Mouse (Mus musculus) E14TG2a.4 (cell line): ENCODE measurements around the gene Cox10.
A peak's percentile ranks its signal among the peaks of the same experiment; 100 is the strongest.

Experiments
- H3K27me3 ChIP-seq: 2 replicates; pipeline ENCODE4 v1.6.1; 2014; ENCODE audit warnings: low read length, control low read depth; ENCODE audit not compliant: insufficient read depth
- H3K36me3 ChIP-seq: 2 replicates; pipeline ENCODE4 v1.6.1; 2014; ENCODE audit warnings: low read length, control low read depth; ENCODE audit not compliant: insufficient read depth
- H3K4me1 ChIP-seq: replicated peaks from 2 replicates; pipeline ENCODE4 v1.6.1; 2014; ENCODE audit warnings: low read depth, low read length, control low read depth
- H3K4me3 ChIP-seq: replicated peaks from 2 replicates; pipeline ENCODE4 v1.5.1; 2014; ENCODE audit warnings: mild to moderate bottlenecking, low read length
- H3K9me3 ChIP-seq: 2 replicates; pipeline ENCODE4 v1.6.1; 2014; ENCODE audit warnings: low read length, control low read depth
- CTCF ChIP-seq: conservative IDR thresholded peaks from 2 replicates; pipeline ENCODE4 v1.5.1; 2014; ENCODE audit warnings: low read length
- NANOG ChIP-seq: IDR thresholded peaks from 2 replicates; pipeline ENCODE4 v1.6.1; 2014; ENCODE audit warnings: borderline replicate concordance, low read length, mixed read lengths
- POU5F1 ChIP-seq: IDR thresholded peaks from 2 replicates; pipeline ENCODE4 v1.6.1; 2014; ENCODE audit warnings: low read length, borderline replicate concordance

Cox10 gene

DNA sequence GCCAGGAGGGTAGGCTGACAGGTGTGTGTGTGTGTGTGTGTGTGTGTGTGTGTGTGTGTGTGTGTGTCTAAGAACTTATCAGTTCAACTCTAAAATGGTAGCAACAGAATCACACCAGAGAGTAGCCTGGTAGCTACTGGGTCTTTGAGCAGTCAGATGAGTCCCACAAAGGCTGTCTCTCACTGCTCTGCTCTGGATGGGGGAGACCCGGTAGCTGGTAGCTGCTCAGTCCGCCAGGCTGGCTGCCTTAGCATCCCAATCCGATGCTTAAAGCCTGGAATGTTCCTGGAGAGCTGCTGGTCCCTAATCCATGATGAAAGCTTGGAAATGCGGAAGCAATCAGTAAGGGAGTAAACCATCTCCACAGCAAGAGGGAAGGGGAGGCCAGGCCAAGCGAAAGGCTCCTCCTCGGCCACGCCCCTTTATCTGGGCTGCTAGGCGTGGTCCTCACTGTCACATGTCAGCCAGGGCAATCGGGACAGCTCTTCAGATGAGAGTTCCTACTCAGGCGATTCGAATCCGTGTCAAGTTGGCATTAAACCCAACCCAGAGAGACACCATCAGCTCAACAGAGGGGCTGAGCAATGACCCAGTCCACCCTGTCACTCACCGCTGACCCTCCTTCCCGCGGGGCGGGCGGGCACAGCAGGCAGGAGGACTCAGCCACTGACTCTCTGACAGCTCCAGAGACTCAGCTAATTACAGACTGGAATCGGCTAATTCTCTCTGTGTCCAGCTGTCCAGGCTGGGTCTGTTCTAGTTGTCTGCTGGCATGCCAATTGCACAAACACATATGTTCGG, 127.2 kb downstream of the Cox10 start:
- peaks cover 72% of the 10 kb centered on the region for H3K4me1 ChIP-seq
- no peak for TF ChIP-seq NANOG
- TF ChIP-seq POU5F1, result no peak
- TF ChIP-seq CTCF, result no peak
- no peaks in the 10 kb centered on the region for H3K36me3 ChIP-seq
- no peaks in the 10 kb centered on the region for H3K9me3 ChIP-seq
- peak overlapping the region; percentile 70 for H3K4me3 ChIP-seq
- H3K27me3 ChIP-seq, result peaks cover 42% of the 10 kb centered on the region

DNA sequence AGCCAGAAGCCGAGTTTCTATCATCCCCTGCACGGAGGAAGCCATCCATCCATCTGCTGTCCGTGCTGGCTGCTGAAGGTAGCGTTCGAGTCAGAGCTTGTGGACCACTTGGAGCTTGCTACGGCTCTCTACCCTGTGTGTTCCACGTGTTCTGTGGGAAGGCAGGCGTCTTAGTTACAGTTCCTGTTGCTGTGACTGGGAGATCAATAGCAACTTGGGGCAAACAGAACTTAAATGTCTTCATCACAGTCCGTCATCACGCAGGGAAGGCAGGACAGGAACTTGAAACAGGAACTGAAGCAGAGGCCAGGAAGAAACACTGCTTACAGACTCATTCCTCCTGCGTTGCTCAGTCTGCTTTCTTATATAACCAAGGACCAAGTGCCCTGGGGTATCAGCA, 130.9 kb downstream of the Cox10 start:
- Histone ChIP-seq H3K27me3 (peaks cover 58% of the 10 kb centered on the region), H3K4me3 (no peak overlapping the region), H3K4me1 (peaks cover 37% of the 10 kb centered on the region), H3K36me3 (no peaks in the 10 kb centered on the region), H3K9me3 (no peaks in the 10 kb centered on the region)
- TF ChIP-seq NANOG (no peak), CTCF (no peak), POU5F1 (no peak)

- H3K9me3 ChIP-seq, result no peaks in the 10 kb centered on the region
- H3K36me3 ChIP-seq, result no peaks in the 10 kb centered on the region
- no peak overlapping the region for H3K4me3 ChIP-seq
- H3K27me3 ChIP-seq, result peaks cover 58% of the 10 kb centered on the region
- H3K4me1 ChIP-seq, result peaks cover 23% of the 10 kb centered on the region
- no peak for TF ChIP-seq POU5F1
- TF ChIP-seq CTCF, result no peak
- TF ChIP-seq NANOG, result no peak
Measured at GRCm38 (mm10) chr11:63947024-63947423, 132.2 kb downstream of the Cox10 start.

- no peaks in the 10 kb centered on the region for H3K9me3 ChIP-seq
Measured at GRCm38 (mm10) chr11:63943947-63944346, 135.3 kb downstream of the Cox10 start.

DNA sequence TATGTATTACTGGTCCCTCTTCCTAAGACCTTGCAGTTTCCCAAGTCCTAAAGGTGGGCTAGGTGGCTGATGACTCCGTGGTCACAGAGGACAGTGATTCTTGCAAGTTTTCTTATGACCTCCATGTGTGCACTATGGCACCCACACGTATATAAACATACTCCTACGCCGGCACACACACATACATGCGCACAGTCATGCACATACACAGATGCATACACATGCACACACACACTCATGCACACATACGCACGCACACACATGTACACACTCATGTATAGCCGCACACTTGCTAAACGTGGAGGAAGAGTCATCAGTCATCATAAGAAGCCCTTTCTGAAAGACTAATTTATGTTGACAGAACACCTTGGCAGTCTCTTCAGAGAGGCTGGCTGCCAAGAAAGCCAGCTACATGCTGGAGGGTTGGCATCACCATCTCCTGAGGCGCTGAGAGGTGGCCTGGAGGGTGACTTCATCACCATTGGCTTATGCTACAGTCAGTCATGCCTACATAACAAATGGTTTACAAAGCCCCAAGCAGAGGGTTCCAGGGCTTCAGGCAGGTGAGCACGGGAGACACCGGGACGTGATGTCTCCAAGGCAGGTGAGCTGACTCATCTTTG, 135.9 kb downstream of the Cox10 start:
- Histone ChIP-seq H3K4me3 (no peak overlapping the region), H3K4me1 (no peaks in the 10 kb centered on the region), H3K27me3 (peaks cover 59% of the 10 kb centered on the region), H3K9me3 (no peaks in the 10 kb centered on the region), H3K36me3 (no peaks in the 10 kb centered on the region)
- no peak for TF ChIP-seq NANOG
- no peak for TF ChIP-seq CTCF
- no peak for TF ChIP-seq POU5F1

More at GRCm38 (mm10) chr11:63943947-63944346, 135.3 kb downstream of the Cox10 start:
- H3K36me3 ChIP-seq, result no peaks in the 10 kb centered on the region
- H3K4me1 ChIP-seq, result no peaks in the 10 kb centered on the region
- TF ChIP-seq CTCF (no peak), POU5F1 (no peak), NANOG (no peak)
- H3K4me3 ChIP-seq, result no peak overlapping the region
- peaks cover 58% of the 10 kb centered on the region for H3K27me3 ChIP-seq

DNA sequence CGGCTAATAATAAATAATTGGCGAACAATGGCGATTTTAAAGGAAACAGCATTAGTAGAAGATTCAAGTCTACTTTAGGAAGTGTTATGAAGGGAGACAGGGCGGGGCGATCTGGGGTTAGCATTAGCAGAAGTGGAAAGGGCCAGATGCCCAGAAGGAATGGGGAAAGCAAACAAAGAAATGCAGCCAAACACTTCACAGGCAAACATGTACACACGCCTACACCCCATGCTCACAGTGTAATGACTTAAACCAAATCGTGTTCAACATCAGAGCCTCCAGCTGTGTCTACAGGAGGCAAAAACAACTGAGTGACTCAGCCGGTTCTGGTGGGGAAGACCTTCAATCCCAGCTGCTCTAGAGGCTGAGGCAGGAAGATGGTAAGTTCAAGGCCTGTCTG, 137.1 kb downstream of the Cox10 start:
- H3K36me3 ChIP-seq, result no peaks in the 10 kb centered on the region
- TF ChIP-seq CTCF (no peak), NANOG (no peak), POU5F1 (no peak)

DNA sequence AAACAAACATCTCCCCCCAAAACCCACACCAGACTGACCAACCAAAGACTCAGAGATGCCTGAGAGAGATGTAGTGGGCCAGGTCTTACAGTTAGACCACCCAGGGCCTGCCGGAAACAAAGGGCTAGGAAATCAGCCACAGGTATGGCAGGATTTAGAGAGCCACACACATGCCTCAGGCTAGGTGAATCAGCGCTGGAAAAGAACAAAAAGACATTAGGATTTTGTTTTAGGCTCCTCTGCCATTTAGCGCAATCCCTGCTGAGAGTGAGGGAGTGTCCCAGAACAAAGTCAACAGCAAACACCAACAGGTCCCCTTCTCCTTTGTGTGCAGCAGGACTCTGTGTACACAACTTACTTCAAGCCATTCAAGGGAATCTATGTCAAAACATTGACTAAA, 142.6 kb downstream of the Cox10 start:
- H3K9me3 ChIP-seq, result no peaks in the 10 kb centered on the region
- peaks cover 43% of the 10 kb centered on the region for H3K4me1 ChIP-seq
- H3K4me3 ChIP-seq, result no peak overlapping the region
- TF ChIP-seq NANOG (peak; percentile 56; the same call in 1 of the 2 replicates), POU5F1 (no peak), CTCF (no peak)
- peaks cover 66% of the 10 kb centered on the region for H3K27me3 ChIP-seq
- H3K36me3 ChIP-seq, result no peaks in the 10 kb centered on the region

More for the DNA sequence above, 137.1 kb downstream of the Cox10 start:
- Histone ChIP-seq H3K9me3 (no peaks in the 10 kb centered on the region), H3K4me3 (no peak overlapping the region), H3K4me1 (peaks cover 4% of the 10 kb centered on the region), H3K27me3 (peaks cover 53% of the 10 kb centered on the region)

- Histone ChIP-seq H3K27me3 (peaks cover 41% of the 10 kb centered on the region), H3K36me3 (no peaks in the 10 kb centered on the region), H3K4me3 (no peak overlapping the region), H3K9me3 (no peaks in the 10 kb centered on the region), H3K4me1 (peaks cover 87% of the 10 kb centered on the region)
- TF ChIP-seq POU5F1 (no peak), NANOG (peak; percentile 40; the same call in 1 of the 2 replicates), CTCF (no peak)
Measured at GRCm38 (mm10) chr11:63926901-63927300, 152.4 kb downstream of the Cox10 start.
